Mouse (Mus musculus) thymus, adult 2 months (tissue): ENCODE data around the gene Iglon5.

Source experiments
- CTCF ChIP-seq: fragments of 200-500 bp; IDR thresholded peaks from 2 replicates; pipeline ENCODE4 v1.5.1; 2012; ENCODE audit warnings: mild to moderate bottlenecking, control low read depth, low read length, moderate library complexity, borderline replicate concordance; ENCODE audit not compliant: control insufficient read depth, poor library complexity, insufficient read depth; ENCODE audit errors: extremely low read depth
- POLR2A ChIP-seq: fragments of 200-500 bp; IDR thresholded peaks from 2 replicates; pipeline ENCODE4 v1.6.1; 2012; ENCODE audit warnings: mild to moderate bottlenecking, low read length, control low read depth, moderate library complexity; ENCODE audit not compliant: control insufficient read depth, poor library complexity, insufficient read depth; ENCODE audit errors: extremely low read depth

DNA sequence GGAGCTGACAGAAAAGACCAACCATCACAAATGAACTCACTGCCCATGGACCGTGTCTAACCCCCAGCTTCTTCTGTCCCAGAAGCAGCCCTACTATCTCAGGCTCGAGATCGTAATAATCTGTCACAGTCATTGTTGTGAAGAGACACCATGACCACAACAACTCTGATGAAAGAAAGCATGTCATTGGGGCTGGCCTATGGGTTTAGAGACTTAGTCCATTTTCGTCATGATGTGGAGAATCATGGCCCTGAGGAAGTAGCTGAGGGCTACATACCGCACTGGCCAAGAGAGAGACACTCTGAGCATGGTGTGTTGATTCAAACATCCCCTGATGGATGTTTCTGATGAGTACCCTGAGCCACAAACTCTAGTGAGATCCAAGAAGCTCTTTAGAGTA lies 55.2 kb downstream of the Iglon5 start:
- TF ChIP-seq CTCF (no peak), POLR2A (no peak)
